Mouse (Mus musculus) thymus, adult 2 months (tissue): Measurements from ENCODE around the gene Ddah1.

ENCODE experiments used
- CTCF ChIP-seq: fragments of 200-500 bp; IDR thresholded peaks from 2 replicates; pipeline ENCODE4 v1.5.1; 2012; ENCODE audit warnings: mild to moderate bottlenecking, control low read depth, low read length, moderate library complexity, borderline replicate concordance; ENCODE audit not compliant: control insufficient read depth, poor library complexity, insufficient read depth; ENCODE audit errors: extremely low read depth
- POLR2A ChIP-seq: fragments of 200-500 bp; IDR thresholded peaks from 2 replicates; pipeline ENCODE4 v1.6.1; 2012; ENCODE audit warnings: mild to moderate bottlenecking, low read length, control low read depth, moderate library complexity; ENCODE audit not compliant: control insufficient read depth, poor library complexity, insufficient read depth; ENCODE audit errors: extremely low read depth

- TF ChIP-seq POLR2A (no peak), CTCF (no peak)
These were observed 48.0 kb downstream of the Ddah1 start for GRCm38 (mm10) chr3:145806502-145806901.
